Mouse (Mus musculus) heart, postnatal 0 days (tissue): ENCODE results near the gene Dbf4.

Source experiments
- CTCF ChIP-seq: IDR thresholded peaks from 2 replicates; pipeline ENCODE4 v1.5.1; 2016; ENCODE audit warnings: antibody characterized with exemption, control low read depth, low read depth
- EP300 ChIP-seq: IDR thresholded peaks from 2 replicates; pipeline ENCODE4 v1.6.1; 2016; ENCODE audit warnings: antibody characterized with exemption, low read depth

GRCm38 (mm10) chr5:8357677-8358076 lies 64.8 kb downstream of the Dbf4 start:
- TF ChIP-seq CTCF, result no peak
- no peak for TF ChIP-seq EP300
